Mouse (Mus musculus) liver, postnatal 0 days (tissue): ENCODE results near the gene Ntn5.

Experiments used
- CTCF ChIP-seq: sonication (generic); IDR thresholded peaks from 2 replicates; pipeline ENCODE4 v1.5.1; 2016; ENCODE audit warnings: antibody characterized with exemption, low read depth
- EP300 ChIP-seq: IDR thresholded peaks from 2 replicates; pipeline ENCODE4 v1.6.1; 2016; ENCODE audit warnings: antibody characterized with exemption, low read depth, mild to moderate bottlenecking

DNA sequence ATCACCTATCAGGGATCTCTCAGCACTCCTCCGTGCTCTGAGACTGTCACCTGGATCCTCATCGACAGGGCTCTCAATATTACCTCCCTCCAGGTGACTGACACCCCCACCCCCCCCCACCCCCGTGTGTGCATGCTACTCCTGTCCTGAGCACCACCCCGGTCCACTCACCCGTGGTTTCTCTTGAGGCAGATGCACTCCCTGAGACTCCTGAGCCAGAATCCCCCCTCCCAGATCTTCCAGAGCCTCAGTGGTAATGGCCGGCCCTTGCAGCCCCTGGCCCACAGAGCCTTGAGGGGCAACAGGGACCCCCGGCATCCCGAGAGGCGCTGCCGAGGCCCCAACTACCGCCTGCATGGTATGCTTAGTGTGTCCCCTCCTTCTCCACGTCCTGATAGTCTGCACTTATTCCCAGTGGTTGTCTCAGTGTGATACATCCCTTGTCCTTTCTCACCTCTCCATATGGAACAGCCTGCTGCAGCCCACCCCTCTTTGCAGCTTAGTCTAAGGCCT lies 19.8 kb downstream of the Ntn5 start:
- TF ChIP-seq CTCF, result no peak
- TF ChIP-seq EP300, result no peak
